Mouse (Mus musculus) thymus, postnatal 4 days (tissue): Measurements from ENCODE around the gene Slc8a1.

Experiments
- DNase-seq: peaks from one replicate; pipeline ENCODE4 v3.0.0; 2021

Slc8a1 gene

GRCm38 (mm10) chr17:81502732-81503131 lies 235.4 kb downstream of the Slc8a1 start:
- DNase-seq: no peak

- no peak for DNase-seq
Observed at GRCm38 (mm10) chr17:81500686-81501407, 237.3 kb downstream of the Slc8a1 start.

GRCm38 (mm10) chr17:81497919-81498318 lies 240.3 kb downstream of the Slc8a1 start:
- DNase-seq: no peak

- DNase-seq: no peak
Observed at GRCm38 (mm10) chr17:81496616-81497015, 241.6 kb downstream of the Slc8a1 start.

- DNase-seq: no peak
Observed at GRCm38 (mm10) chr17:81492216-81492865, 245.8 kb downstream of the Slc8a1 start.

GRCm38 (mm10) chr17:81486388-81486787 lies 251.8 kb downstream of the Slc8a1 start:
- DNase-seq: no peak

- DNase-seq: no peak
Observed at GRCm38 (mm10) chr17:81481843-81482490, 256.2 kb downstream of the Slc8a1 start.

GRCm38 (mm10) chr17:81480351-81481161 lies 257.6 kb downstream of the Slc8a1 start:
- DNase-seq: peak; percentile 10

- DNase-seq: no peak
Observed at GRCm38 (mm10) chr17:81479807-81480206, 258.4 kb downstream of the Slc8a1 start.

- DNase-seq: no peak
Observed at GRCm38 (mm10) chr17:81477420-81477819, 260.8 kb downstream of the Slc8a1 start.

- no peak for DNase-seq
Observed at GRCm38 (mm10) chr17:81473363-81473762, 264.8 kb downstream of the Slc8a1 start.

- no peak for DNase-seq
Observed at GRCm38 (mm10) chr17:81468941-81469340, 269.2 kb downstream of the Slc8a1 start.

- DNase-seq: no peak
Observed at GRCm38 (mm10) chr17:81459379-81459778, 278.8 kb downstream of the Slc8a1 start.

GRCm38 (mm10) chr17:81455977-81456376 lies 282.2 kb downstream of the Slc8a1 start:
- DNase-seq: no peak

GRCm38 (mm10) chr17:81455269-81455668 lies 282.9 kb downstream of the Slc8a1 start:
- no peak for DNase-seq

GRCm38 (mm10) chr17:81441463-81441862 lies 296.7 kb downstream of the Slc8a1 start, which contains the start of gene Gm11096:
Gene Gm11096, plus strand, starts transcription at chr17:81441763.
- no peak for DNase-seq

- DNase-seq: no peak
Observed at GRCm38 (mm10) chr17:81433148-81433547, 305.0 kb downstream of the Slc8a1 start.

- no peak for DNase-seq
Observed at GRCm38 (mm10) chr17:81432733-81433132, 305.4 kb downstream of the Slc8a1 start.

GRCm38 (mm10) chr17:81427245-81427644 lies 310.9 kb downstream of the Slc8a1 start:
- no peak for DNase-seq

GRCm38 (mm10) chr17:81424256-81424912 lies 313.8 kb downstream of the Slc8a1 start:
- DNase-seq: no peak

- DNase-seq: no peak
Observed at GRCm38 (mm10) chr17:81419802-81420459, 318.2 kb downstream of the Slc8a1 start.
